Mouse (Mus musculus) erythroblast, embryonic 14.5 days (primary cell): Measurements from ENCODE around the gene Pih1d3. TPM values are rescaled to one million over a fixed set of nuclear protein-coding genes. Genes with fewer than 3 reads are reported as not detected.

Experiments
- H3K27me3 ChIP-seq: 2 replicates; pipeline ENCODE4 v1.6.1; 2012; ENCODE audit warnings: inconsistent platforms; ENCODE audit not compliant: control insufficient read depth
- H3K36me3 ChIP-seq: 2 replicates; pipeline ENCODE4 v1.6.1; 2012; ENCODE audit warnings: mild to moderate bottlenecking, inconsistent platforms; ENCODE audit not compliant: control insufficient read depth
- H3K4me1 ChIP-seq: 2 replicates; pipeline ENCODE4 v1.6.1; 2012; ENCODE audit warnings: inconsistent platforms; ENCODE audit not compliant: control insufficient read depth
- H3K4me3 ChIP-seq: replicated peaks from 2 replicates; pipeline ENCODE3; 2012; ENCODE audit warnings: moderate library complexity, mild to moderate bottlenecking, inconsistent platforms
- H3K9me3 ChIP-seq: 2 replicates; pipeline ENCODE4 v1.6.1; 2012; ENCODE audit warnings: low read length, inconsistent platforms, mixed read lengths; ENCODE audit not compliant: control insufficient read depth
- GATA1 ChIP-seq: IDR thresholded peaks from 2 replicates; pipeline ENCODE4 v1.6.1; 2012; ENCODE audit warnings: low read length, inconsistent platforms, mixed read lengths
- TAL1 ChIP-seq: IDR thresholded peaks from 3 replicates; pipeline ENCODE4 v1.6.1; 2012; ENCODE audit warnings: low read length, inconsistent platforms, mixed read lengths
- polyA plus RNA-seq: library from polyadenylated mRNA; stranded (reverse); fragments of >175 nt; gene quantifications from 2 replicates; pipeline ENCODE4 v1.2.3, GENCODE M21; 2012

Gene Pih1d3
- polyA plus RNA-seq, 1 experiment = not detected

DNA sequence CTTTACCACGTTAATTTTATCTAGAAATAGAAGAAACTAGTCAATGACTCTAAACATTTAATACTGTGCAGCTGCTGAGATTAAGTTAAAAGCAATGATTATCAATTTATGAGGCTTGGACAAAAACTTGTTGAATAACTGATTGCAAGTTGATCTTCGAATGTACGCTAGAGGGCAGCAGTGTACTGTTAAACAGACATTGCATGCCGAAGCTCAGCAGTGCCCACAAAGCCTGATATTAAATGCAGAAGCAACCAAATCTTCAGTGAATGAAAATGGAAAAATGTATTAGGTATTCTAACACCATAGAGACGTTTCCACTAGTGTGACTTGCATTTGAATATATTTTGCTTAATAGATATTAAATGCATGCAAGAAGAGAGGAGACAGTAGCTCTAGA is 12.5 kb upstream of the Pih1d3 start:
- Histone ChIP-seq H3K4me1 (no peaks in the 10 kb centered on the region), H3K4me3 (no peak overlapping the region), H3K27me3 (no peaks in the 10 kb centered on the region), H3K9me3 (no peaks in the 10 kb centered on the region), H3K36me3 (no peaks in the 10 kb centered on the region)
- no peak for TF ChIP-seq GATA1

DNA sequence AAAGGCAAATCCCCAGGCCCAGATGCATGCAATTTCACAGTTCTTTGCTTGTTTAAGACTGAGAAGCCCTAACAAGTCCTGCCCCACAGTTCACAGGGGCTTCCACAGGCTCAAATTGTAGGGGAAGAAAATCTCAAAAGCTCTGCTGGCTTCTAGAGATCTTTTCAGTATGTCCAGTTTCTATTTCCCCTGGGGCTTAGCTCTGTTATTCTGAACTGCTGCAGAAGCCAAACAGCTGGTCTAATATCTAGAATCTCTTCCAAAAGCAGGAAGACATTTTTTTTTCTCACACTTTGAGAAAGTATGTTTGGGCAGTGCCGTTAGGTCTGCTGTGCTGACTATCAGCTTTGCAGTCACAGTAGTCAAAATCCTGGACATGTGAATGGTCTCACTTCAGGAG is 7.8 kb upstream of the Pih1d3 start:
- no peaks in the 10 kb centered on the region for H3K4me1 ChIP-seq
- peaks cover 3% of the 10 kb centered on the region; the same call in 1 of the 2 replicates for H3K9me3 ChIP-seq
- H3K4me3 ChIP-seq = no peak overlapping the region
- H3K27me3 ChIP-seq = no peaks in the 10 kb centered on the region
- TF ChIP-seq GATA1 = no peak
- no peak for TF ChIP-seq TAL1
- no peaks in the 10 kb centered on the region for H3K36me3 ChIP-seq

- H3K27me3 ChIP-seq = no peaks in the 10 kb centered on the region
- no peaks in the 10 kb centered on the region for H3K36me3 ChIP-seq
- H3K9me3 ChIP-seq = peaks cover 15% of the 10 kb centered on the region
- H3K4me1 ChIP-seq = no peaks in the 10 kb centered on the region
- TF ChIP-seq TAL1 = no peak
- no peak for TF ChIP-seq GATA1
- H3K4me3 ChIP-seq = no peak overlapping the region
These were observed 1.9 kb upstream of the Pih1d3 start for GRCm38 (mm10) chr1:31220599-31221250.

GRCm38 (mm10) chr1:31233319-31234036 is 10.8 kb downstream of the Pih1d3 start:
- Histone ChIP-seq H3K9me3 (peaks cover 11% of the 10 kb centered on the region), H3K27me3 (no peaks in the 10 kb centered on the region), H3K4me3 (no peak overlapping the region), H3K36me3 (no peaks in the 10 kb centered on the region), H3K4me1 (no peaks in the 10 kb centered on the region)
- TF ChIP-seq GATA1 = no peak

DNA sequence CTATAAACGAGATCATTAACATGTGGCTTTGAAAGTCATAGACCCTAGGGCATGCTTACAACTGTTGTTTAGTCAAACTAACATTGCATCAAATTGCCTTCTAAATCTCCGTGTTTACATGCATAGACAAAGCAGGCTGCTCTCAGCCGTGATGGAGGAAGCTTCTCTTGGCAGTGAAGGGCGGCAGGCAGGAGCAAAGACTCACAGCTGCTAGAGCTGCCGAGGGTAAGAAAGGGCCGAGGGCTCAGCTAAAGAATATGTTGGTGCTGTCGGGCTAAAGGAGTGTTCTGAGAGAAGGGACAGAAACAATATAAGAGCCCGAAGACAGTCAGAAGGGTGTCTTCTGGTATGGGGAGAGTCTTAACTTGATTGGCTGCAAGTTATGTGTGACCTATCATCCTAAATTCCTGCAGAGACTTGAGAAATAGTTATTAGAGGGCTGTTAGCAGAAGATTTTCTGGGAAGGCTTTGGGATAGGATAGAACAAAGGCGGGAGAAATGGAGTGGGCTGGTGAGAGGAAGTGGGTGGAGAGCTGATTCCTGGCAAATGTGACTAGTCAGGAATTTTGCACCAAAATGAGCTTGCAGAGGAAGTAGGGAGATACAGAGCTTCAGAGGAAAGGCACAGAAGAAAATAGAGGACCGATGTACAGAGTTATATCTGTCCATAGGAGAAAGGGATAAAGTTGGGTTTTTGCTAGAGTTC is 37.7 kb downstream of the Pih1d3 start:
- Histone ChIP-seq H3K36me3 (no peaks in the 10 kb centered on the region), H3K9me3 (peaks cover 13% of the 10 kb centered on the region)
- TF ChIP-seq TAL1 (no peak), GATA1 (no peak)

More for the DNA sequence above, 37.7 kb downstream of the Pih1d3 start:
- Histone ChIP-seq H3K4me1 (no peaks in the 10 kb centered on the region), H3K4me3 (no peak overlapping the region), H3K27me3 (no peaks in the 10 kb centered on the region)

Other genes starting within 250 kb of the Pih1d3 start
- gene AC153137.1, start 244.9 kb upstream of the Pih1d3 start, polyA plus RNA-seq = not detected in 2 replicates
- not detected in 2 replicates for gene Lgsn, start 46.4 kb upstream of the Pih1d3 start, polyA plus RNA-seq
- not detected in 2 replicates for gene 4931428L18Rik, start 154 bp upstream of the Pih1d3 start, polyA plus RNA-seq